Mouse (Mus musculus) right cerebral cortex, adult 2 months (tissue): ENCODE results near the gene Kmt5c.

Experiments used
- DNase-seq, 2 experiments: peaks; one replicate each; pipeline ENCODE4 v3.0.0; 2021 to 2022; ENCODE audit warnings: low spot score in 2 of 2

Gene Kmt5c

DNA sequence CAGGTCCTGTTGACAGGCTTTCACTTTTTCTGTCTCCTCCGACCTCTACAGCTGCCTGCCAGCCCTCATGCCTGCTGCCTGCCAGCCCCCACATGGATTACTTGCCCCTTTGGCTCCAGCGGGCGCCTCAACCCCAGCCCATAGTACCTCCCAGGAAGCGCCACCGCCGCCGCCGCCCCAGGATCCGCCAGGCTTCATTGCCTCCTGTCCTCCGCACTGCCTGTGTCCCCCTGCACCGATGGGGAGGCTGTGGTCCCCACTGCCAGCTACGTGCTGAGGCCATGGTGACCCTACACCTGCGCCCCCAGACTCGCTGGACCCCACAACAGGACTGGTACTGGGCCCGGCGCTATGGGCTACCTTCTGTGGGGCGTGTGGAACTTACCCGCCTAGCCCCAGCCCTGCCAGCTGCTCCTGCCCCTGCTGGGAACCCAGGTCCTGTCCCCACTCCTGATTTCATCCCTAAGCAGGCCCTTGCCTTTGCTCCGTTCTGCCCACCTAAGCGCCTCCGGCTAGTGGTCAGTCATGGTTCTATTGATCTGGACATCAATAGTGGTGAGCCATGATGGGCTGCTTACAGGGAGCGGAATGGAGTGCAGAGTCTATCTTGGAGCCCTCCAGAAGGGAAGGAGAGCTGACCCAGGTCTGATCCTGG, 6.5 kb downstream of the Kmt5c start:
- no peak for DNase-seq

DNA sequence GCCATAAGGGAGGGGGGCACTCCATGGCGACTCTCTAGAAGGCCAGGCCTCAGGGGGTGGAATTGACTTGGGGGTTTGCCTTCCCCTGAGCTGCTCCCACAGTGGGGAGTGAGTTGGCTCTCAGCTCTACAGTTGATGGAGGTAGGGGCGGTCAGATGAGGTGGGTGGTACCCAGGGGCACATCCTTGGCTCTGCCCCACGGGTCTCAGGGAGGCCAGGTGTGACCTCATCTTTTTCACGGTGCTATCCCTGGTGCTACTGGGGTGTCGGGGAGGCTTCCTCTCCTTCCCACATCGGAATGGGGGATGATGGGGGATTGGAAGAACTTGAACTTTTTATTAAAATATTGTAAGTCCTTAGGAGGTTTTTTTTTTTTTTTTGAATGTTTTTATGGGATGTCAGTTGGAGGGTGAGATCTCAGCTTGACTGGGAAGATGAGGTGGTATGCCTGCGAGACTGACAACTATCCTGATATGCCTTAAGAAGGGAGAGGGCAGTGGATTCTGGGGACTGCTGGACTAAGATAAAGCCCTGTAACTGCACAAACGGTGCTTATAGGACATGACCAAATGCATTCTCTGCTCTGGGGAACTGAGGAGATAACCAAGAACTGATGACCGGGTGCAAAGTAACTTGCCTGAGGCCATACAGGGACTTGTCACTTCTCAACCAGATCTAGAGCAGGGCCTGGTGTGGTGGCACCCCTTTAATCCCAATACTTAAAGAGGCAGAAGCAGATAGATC, 7.4 kb downstream of the Kmt5c start:
- DNase-seq, result no peak

DNA sequence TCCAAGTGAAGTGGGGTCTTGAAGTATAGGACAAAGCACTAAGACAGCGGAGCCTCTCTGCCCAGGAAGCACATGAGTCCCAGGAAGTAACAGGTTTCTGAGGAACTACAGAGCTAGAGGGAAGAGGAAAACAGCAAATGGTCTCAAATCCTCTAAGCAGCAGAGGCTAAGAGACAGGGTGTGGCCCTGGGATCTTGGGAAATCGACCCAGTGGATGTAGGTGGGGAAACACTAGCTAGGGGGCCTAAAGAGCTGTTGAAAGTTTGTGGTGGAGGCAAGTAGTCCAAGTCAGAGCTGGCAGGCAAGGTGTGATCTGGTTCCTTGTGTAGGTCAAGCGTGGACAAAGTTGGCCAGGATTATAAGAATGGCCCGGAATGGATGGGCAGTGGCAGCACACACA, 8.4 kb downstream of the Kmt5c start:
- DNase-seq, result no peak

DNA sequence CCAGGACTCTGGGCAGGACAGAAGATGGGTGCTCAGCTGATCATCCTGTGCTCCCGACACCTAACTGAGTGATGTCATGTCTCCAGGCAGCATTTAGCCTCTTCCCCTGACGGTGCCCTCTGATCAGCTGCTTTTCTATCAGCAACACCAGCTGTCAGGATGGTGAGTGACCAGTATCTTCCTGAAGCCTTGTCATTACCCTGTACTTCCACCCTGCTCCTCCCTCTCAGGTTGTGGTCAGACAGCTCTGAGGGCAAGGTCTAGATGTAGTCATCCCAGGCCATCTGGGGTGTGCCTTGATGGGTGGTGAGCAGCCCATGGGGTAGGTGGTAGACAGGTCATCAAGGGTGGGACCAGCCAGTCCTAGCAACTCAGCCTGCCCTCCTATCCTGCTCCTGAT, 9.3 kb downstream of the Kmt5c start:
- no peak for DNase-seq

DNA sequence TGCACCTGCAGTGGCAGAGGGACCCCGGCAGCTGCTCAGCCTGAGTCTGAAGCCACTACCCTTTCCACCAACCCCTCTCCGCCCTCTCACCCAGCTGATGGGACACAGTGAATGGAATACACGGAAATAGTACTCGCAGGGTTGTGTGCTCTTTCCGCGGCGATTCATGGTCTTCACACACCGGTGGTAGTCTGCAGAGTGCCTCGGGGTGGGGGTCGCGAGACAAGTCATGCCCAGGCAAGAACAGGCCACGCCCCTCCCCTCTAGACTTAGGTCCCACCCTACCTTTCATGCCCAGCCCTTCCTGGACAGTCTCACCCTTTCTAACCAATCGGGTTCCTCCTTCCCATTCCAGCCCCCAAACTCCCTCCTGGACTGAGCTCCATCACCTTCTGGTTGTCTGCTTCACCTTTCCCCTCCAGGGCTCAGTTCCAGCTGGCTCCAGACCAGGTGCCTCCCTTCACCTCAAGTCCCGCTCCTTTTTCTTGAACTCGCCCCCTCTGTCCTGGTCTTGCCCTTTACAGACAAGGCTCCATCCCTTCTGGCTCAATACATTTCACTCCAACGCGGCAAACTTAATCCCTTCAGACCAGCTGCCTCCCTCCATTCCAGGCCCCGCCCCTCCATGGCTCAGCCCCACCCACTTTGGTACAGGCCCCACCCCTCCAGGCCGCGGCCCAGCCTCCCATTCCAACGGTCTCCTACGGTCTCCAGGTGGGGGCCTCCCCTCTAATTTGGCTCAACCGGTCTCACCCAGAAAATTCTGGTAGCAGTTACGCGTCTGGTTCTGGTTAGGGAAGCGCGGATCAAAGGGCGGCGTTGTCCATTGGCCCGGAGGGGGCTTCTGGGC, 12.3 kb downstream of the Kmt5c start:
- DNase-seq, result no peak

DNA sequence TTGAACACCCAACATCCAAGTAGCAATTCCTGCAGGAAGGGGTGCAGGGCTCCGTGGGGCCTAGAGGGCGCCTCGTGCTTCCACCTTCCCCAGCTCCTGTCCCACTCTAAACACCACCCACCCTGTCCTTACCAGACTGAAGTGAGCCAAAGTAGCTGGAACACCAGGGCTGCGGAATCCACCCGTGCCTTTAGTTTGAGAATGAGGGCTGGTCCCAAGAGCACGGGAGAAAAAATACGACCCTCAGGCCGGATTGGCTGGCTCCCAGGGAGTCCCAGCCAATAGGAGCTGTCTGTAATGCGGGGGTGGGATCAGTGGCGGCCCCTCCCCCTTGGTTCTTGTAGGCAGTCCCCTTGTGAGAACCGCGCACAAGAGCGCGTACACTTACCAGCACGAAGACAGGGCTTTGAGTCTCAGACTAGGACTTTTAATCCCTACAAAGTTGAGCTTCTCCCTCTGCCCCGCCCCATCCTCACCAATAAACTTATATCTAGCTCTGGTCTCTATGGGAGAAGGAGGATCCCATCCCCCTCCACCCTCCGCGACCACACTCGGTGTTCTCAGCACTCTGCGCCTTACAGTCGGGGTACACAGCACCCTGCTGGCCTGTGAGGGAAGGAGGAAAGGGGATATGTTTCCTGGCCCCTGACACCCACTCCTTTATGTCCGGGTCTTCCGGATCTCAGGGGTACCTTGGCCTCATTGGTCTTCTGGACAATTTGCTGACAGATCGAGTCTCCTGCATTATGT, 13.1 kb downstream of the Kmt5c start, which contains the start of gene Cox6b2:
Gene Cox6b2, minus strand, starts transcription at position 274 of the 750 bp plus-strand sequence.
- DNase-seq, result peak; percentile 40 to 48

DNA sequence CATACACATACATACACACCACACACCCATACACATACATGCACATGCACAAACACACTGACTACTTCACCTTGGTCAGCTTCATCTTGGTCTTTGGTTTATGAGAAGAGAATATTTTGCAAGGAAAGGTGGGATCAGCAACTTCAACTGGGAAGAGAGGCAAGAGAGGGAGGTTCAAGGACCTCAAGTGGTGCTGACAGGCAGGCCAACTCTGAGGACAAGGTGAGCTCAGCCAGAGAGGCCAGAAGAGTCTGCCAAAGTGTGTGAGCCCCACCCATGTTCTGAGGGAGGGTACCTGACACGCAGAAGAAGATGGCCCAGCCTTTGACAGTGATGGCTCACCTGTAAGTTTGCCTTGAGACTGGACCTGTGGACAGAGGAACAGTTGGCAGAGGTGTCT, 19.8 kb downstream of the Kmt5c start:
- DNase-seq, result no peak

DNA sequence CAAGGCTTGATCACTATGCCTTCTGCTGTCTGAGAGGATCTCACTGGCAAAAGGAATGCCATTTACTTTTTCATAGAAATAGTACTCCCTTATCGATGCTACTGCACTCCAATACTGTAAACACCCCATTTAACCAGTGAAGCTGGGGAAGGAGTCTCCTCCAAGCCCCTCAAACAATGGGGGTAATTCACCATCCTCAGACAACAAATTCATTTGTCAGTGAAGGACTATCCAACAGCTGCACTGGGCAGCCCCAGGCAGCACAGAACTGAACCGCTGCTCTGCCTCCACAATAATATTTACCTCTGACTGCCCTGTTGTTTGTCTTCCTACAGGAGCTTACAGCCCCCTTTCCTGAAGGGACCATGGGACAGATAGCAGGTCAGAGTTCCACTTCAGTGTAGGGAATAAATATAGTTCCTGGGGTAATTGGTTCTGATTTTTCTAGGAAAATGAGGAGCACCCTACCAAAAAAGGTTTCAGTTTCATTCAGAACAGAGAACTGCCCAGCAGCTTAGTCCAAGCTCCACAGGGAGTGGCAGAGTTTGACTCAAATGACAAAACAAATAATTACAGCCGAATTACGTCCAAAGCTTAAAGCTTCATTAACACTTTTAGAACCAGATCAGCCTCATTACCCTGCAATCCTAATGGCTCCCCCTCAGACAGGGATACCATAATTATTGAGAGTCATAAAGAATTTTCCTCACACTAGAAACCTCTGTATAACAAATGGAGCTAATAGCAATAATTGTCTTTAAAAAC, 25.2 kb downstream of the Kmt5c start:
- DNase-seq, result no peak

DNA sequence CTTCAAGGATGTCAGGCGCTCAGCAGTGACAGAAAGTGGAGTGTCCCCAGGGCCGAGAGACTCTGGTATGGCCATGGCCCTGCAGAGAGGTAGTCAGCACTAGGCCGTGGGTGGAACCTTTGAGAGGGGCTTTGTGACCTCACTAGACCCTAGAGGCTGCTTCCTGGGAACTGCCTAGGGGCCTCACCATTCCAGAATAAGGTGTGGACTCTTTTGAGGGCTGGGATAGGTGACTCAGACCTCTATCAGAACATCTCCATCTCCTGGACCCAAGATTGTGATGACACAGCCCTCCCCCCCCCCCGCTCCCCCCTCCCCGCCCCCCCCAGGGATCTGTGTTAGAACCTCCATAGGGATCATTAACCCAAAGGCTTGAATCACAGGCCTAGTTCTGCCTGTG, 31.3 kb downstream of the Kmt5c start, which contains the start of gene Fam71e2:
Gene Fam71e2, minus strand, starts transcription at position 101 of the 400 bp plus-strand sequence.
- DNase-seq, result no peak

DNA sequence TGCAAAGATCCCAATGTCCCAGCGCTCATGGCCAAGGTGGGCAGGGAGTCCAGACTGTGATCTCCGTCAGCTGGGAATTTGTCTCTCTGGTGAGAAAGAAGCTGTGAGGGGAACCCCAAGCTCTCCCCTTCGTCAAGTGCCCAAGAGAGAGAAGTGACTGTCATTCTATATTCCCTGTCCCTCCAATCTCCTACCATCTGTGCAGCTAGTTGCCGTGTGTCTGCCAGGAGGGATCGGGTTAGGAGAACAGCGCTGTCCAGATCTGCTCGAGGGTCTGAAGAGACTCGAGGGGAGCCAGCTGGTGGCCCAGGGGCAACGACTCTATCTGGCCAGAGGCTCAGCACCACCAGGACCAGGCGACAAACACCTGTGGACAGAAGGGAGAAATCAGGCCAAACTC, 36.2 kb downstream of the Kmt5c start:
- DNase-seq, result no peak

DNA sequence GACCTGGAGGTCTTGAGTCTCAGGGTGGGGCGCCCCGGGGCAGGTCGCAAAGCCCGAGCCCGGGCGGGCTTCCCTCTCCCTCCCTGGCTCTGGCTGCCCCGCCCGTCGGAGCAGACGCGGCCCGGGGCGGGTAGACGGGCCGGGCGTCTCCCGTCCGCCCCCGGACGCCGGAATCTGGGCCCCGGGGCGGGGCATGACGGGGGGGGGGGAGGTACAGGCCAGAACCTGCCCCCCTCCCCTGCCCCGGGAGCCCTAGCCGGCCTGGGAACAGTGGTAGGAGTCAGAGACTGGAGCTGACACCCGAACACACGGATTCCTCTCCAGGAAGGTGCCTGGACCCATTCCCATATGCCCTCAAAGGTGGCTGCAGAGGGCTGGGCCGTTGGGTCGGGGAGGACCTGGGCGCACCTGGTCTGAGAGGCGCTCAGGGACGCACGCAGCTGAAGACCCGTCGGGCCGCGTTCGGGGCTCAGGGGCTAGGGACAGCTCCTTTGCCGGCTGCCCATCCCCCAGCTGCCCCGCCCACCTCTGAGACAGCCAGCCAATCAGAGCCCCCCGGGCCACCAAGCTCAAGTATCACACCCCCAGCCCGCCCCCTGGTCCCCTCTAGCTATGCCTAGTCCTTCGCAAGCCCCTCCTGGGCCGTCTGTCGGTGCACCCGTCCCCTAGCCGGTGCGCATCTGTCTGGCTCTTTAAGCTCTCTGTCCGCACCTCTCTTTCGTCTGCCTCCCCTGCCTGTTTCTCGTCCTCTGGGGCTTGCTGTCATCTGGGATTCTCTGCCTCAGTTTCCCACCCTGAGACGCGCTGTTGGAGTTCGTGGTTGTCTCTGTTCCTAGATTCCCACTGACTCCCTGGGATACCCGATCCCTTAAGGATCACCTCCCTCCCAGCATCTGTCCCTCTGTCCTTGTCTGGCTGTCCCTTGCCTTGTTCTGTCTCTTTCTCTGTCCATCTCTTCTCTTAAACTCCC, 37.2 kb downstream of the Kmt5c start:
- DNase-seq, result no peak

DNA sequence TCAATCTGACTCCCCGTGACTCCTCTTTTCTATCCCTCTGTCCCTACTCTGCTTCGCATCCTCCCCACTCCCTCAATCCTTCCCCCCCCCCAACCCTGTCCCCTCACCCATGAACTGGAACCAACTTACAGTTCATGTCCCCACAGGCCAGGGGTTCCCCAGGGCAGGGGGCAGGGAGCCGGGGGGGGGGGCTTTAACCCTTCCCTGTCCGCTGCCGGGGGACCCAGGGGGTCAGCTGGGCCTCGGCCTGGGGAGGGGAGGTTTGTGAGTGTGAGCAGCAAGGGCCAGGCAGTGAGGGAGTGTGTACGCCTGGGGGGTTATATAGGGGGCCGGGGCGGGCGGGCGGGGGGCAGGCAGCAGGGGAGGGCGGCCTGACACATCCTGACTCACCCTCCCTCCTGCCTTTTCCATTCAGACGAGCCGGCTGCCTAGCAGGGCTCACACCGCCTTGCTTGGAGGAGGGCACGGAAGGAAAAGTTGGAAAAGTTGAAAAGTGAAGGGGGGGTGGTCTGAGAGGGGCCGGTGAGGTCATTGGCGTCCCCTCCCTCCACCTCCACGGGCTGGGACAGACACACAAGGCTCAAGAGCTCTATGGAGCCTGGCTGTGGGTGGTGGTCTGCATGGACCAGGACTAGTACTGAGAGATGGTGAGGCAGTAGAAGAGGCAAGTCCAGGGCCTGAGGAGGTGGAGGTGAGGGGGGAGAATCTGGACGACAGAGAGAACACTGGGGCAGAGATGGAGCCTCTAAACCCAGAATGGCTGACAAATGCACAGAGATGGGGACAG, 38.1 kb downstream of the Kmt5c start:
- DNase-seq, result no peak

DNA sequence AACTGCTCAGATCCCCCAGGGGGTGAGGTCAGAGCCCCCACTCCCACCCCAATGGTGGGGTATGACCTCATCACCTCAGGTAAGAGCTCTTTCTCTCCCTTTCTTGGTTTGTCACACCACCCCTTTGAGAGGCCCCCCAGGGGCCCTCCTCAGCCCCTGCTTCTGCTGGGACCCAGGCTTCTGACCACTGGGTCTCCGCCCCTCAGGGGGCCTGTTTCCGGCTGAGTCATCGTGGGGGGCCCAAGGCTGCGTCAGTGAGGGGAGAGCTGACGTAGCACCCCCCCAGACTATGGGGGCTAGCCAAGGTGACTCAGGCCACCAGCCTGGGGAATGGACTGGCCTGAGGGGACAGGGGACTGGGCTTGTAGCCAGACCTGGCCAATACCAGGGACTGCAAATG, 40.0 kb downstream of the Kmt5c start:
- no peak for DNase-seq

DNA sequence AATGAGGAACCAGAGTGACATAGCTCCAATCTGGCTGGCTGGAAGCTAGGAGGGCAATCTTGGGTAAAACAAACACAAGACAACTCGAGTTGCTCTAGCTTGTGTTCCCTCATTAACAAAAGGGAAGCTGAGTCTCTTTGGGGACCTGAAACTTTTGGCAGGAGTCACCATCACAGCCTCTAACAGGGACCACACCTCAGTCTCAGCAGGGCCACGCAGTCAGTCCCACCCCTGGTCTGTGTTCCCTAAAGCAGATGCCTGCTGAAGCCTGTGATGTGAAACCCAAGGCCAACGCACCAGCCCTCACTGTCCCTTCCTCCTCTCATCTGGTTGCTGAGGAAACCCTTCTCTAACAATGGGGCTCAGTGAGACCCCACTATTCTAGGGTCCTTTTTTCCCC, 42.2 kb downstream of the Kmt5c start:
- no peak for DNase-seq

DNA sequence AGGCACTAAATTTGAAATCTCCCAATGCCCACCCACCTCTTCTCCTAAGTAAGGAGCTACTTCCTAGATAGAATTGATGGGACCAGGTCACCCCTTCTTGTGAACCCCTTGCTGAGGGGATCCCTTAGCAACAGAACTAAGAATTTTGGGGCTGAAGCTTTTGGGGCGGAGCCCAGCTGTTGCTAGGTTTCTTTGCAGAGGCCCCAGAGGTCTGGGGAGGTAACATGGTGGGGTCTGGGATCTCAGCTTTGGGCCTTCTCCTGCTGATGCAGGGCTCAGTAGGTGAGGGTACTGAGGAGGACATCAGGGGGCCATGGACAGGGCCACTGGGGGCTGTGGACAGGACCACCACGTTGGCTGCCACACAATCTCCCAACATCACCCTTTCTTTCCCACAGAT, 42.8 kb downstream of the Kmt5c start, which contains the start of the genes Il11 and Tmem190:
Gene Il11, minus strand, starts transcription at position 101 of the 400 bp plus-strand sequence.
Gene Tmem190, plus strand, starts transcription at position 179 of the 400 bp plus-strand sequence.
- no peak for DNase-seq

DNA sequence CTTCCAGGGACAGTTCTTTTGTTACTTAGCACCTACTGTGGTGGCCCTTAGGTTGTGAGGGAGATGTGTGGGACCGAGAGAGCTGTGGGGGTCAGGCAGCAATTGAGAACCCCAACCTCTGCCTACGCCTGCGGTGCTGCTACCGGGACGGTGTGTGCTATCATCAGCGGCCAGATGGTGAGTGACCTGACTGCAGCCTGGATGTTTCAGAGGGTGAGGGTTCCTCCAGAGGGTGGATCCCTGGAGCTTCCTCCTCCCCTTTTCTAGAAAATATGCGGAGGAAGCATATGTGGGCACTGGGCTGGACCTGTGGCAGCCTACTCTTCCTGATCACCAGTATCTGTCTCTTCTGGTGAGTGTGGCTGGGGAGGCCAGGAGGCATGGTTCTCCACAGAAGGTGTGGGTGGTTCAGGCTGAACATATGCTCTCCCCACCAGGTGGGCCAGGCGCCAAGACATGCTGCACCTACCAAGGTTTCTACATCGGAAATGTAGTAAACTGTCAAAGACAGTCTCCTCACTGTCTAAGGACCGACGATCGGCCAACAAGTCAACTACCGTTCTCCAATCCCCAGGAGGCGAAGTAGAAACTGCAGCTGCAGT, 43.9 kb downstream of the Kmt5c start:
- DNase-seq, result peak; percentile 41 to 51

DNA sequence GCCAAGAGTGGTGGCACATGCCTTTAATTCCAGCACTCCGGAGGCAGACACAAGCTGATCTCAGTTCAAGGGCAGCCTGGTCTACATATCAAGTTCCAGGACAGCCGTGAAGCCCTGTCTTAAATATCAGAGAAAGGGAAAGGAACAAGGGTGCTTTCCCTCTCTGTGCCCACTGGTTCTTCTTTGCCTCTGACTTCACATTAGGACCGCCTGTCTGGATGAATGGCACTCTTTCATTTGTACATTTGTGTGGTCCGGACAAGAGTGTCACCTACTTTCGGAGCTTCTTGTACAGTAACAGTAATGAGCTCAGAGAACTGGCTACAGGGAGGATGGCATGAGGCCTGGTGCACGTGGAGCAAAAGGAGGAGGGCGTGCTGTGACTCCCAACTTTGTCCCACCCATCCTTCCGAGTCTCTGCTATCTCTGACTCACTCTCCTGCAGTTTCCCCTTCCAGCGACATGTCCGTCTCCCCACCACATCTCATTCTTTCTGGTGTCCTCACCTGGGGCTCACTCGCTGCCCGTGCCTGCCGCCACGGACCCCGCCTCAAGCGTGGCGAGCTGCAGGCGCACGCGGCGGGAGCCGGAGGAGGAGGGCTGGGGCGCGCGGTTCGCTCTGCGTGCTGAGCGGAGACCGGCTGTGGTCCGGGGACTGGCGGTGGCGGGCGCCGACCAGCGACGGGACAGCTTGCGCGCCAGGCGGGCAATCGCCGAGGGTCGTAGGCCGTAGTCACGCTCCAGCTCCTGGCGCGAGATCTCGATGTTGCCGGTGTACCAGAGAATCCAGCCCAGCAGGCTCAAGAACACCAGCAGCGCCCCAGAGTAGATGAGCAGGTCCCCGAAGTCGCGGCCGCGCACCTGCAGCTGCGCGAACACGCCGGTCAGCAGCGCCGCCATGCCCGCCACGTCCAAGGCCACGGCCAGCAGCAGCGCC, 48.9 kb downstream of the Kmt5c start:
- DNase-seq, result peak; percentile 45 to 55
